19 mouse cellular contexts compared by ENCODE assay signal in genomic region chr17:78964387-78964786, GRCm38 (mm10). TPM values are rescaled to one million over a fixed set of nuclear protein-coding genes. Genes with fewer than 3 reads are reported as not detected.
DNase-seq lines count a peak whose midpoint lies in the region; ATAC-seq and TF ChIP-seq lines count a peak whose summit lies in the region.
"Had no signal": no experiment of that assay in that cellular context is flagged by ENCODE, and none has a peak within 500 bp of the region (broad histone marks: within the 10 kb centered on the region; RNA-seq: fewer than 3 reads in every experiment).

No protein-coding gene starts in this region.

- no peak overlapping the region for H3K4me3 ChIP-seq in left cerebral cortex, adult 2 months
- H3K4me3 ChIP-seq: erythroblast, embryonic 14.5 days; heart, embryonic 15.5 days; hindbrain, embryonic 15.5 days had no signal

- TF ChIP-seq CTCF in left cerebral cortex, adult 2 months (IDR thresholded peaks at IDR 0.05) = no peak

- intact Hi-C loops in left cerebral cortex, adult 2 months (cut with DNase I) = no loop called here

- DNase-seq in left cerebral cortex, adult 11 months (ENCODE audit: low spot score) = peak; percentile 6
- DNase-seq in left cerebral cortex, adult 2 months (ENCODE audit: extremely low spot score in 1 of 2, low spot score in 2 of 2) = no peak
- DNase-seq in frontal cortex, postnatal 10 days (ENCODE audit: low spot score in 2 of 2) = peak; percentile 15 to 39
- DNase-seq in layer of hippocampus, adult 9-10 months (ENCODE audit: low spot score) = peak; percentile 30
- DNase-seq in right cerebral cortex, postnatal 14 days = peak; percentile 17
- DNase-seq in urinary bladder, adult 2 months (ENCODE audit: low spot score) = no peak
- DNase-seq: adrenal gland, postnatal 36 days; gastrocnemius, postnatal 25 days; kidney, adult 2 months; lung, adult 18-20 months; retina, postnatal 1 day; thymus, adult 2 months had no signal

- H3K27ac ChIP-seq in left cerebral cortex, adult 2 months = no peak overlapping the region
- H3K27ac ChIP-seq: heart, embryonic 15.5 days; hindbrain, embryonic 15.5 days had no signal

- ATAC-seq in granulocyte monocyte progenitor cell, adult 5-6 weeks (replicated peaks; ENCODE audit: poor library complexity, severe bottlenecking) = no peak
- ATAC-seq: activated CD4-positive, CD25-positive, alpha-beta regulatory T cell, adult 4 months had no signal

RNA-seq across cellular contexts. Expression of gene Ndufaf7, which starts 27.5 kb away (rescaled TPM):
- total RNA-seq in left cerebral cortex, adult 2 months (2021) = 10 to 100 TPM; 56.2 to 60.6 TPM
- total RNA-seq in granulocyte monocyte progenitor cell, adult 5-6 weeks (2014; fragmentation: Nextera tagmentation) = 47.9 and 49.7 TPM in 2 replicates
- total RNA-seq in granulocyte monocyte progenitor cell, adult 5-6 weeks (2017) = 25.9 and 34.5 TPM in 2 replicates
- 28.1 and 29.5 TPM in 2 replicates for polyA plus RNA-seq in urinary bladder, adult 2 months (2012; rRNA removed)

RNA-seq across cellular contexts. Expression of gene Cebpz, which starts 27.5 kb away (rescaled TPM):
- 10 to 100 TPM; 32.9 to 34.0 TPM for total RNA-seq in left cerebral cortex, adult 2 months (2021)
- 61.6 and 62.4 TPM in 2 replicates for total RNA-seq in granulocyte monocyte progenitor cell, adult 5-6 weeks (2014; fragmentation: Nextera tagmentation)
- 124 and 206 TPM in 2 replicates for total RNA-seq in granulocyte monocyte progenitor cell, adult 5-6 weeks (2017)
- polyA plus RNA-seq in urinary bladder, adult 2 months (2012; rRNA removed) = 15.1 and 19.2 TPM in 2 replicates

RNA-seq across cellular contexts. Expression of gene Cebpzos, which starts 48.1 kb away (rescaled TPM):
- 10 to 100 TPM; 25.3 to 28.9 TPM for total RNA-seq in left cerebral cortex, adult 2 months (2021)
- 31.0 and 34.8 TPM in 2 replicates for total RNA-seq in granulocyte monocyte progenitor cell, adult 5-6 weeks (2014; fragmentation: Nextera tagmentation)
- 53.7 and 66.1 TPM in 2 replicates for total RNA-seq in granulocyte monocyte progenitor cell, adult 5-6 weeks (2017)
- polyA plus RNA-seq in urinary bladder, adult 2 months (2012; rRNA removed) = 30.3 and 37.0 TPM in 2 replicates
- polyA plus RNA-seq: erythroblast, embryonic 14.5 days had no signal

RNA-seq across cellular contexts. Expression of gene Prkd3, which starts 56.2 kb away (rescaled TPM):
- 10 to 100 TPM in 1 of 2 experiments, 1 to 10 TPM in 1; 9.3 to 10.9 TPM for total RNA-seq in left cerebral cortex, adult 2 months (2021)
- 44.2 and 52.7 TPM in 2 replicates for total RNA-seq in granulocyte monocyte progenitor cell, adult 5-6 weeks (2014; fragmentation: Nextera tagmentation)
- total RNA-seq in granulocyte monocyte progenitor cell, adult 5-6 weeks (2017) = 49.8 and 51.1 TPM in 2 replicates
- polyA plus RNA-seq in urinary bladder, adult 2 months (2012; rRNA removed) = 26.9 and 31.2 TPM in 2 replicates

RNA-seq across cellular contexts. Expression of gene Sult6b1, which starts 57.6 kb away (rescaled TPM):
- total RNA-seq in left cerebral cortex, adult 2 months (2021) = under 1 TPM in 1 of 2 experiments, not detected in 1; 0.79 TPM
- not detected in 2 replicates for total RNA-seq in granulocyte monocyte progenitor cell, adult 5-6 weeks (2014; fragmentation: Nextera tagmentation)
- total RNA-seq in granulocyte monocyte progenitor cell, adult 5-6 weeks (2017) = not detected in 2 replicates
- not detected in 2 replicates for polyA plus RNA-seq in urinary bladder, adult 2 months (2012; rRNA removed)
- total RNA-seq: adrenal gland, postnatal 36 days; gastrocnemius, postnatal 25 days; layer of hippocampus, postnatal 25 days had no signal
- polyA plus RNA-seq: erythroblast, embryonic 14.5 days; kidney, adult 2 months; neural tube, embryonic 14.5 days; thymus, adult 2 months had no signal

Comparison
In these comparisons a context has a peak if more than half of its experiments do, and no peak if none do; other contexts are left out.
1. DNase-seq: peak in left cerebral cortex, adult 11 months (single experiment), frontal cortex, postnatal 10 days (2 of 2), layer of hippocampus, adult 9-10 months (single experiment) and right cerebral cortex, postnatal 14 days (single experiment); none in left cerebral cortex, adult 2 months (0 of 2) and urinary bladder, adult 2 months (single experiment).